Mouse (Mus musculus) frontal cortex, postnatal 10 days (tissue): Measurements from ENCODE around the gene Serpina1b.
"Not testable (repeated sequence)": the region's sequence is repeated elsewhere in the genome, so short reads cannot be mapped to it uniquely, and the experiment has no call there.

Source experiments
- DNase-seq, 2 experiments: peaks; one replicate each; pipeline ENCODE4 v3.0.0; 2022; ENCODE audit warnings: low spot score in 2 of 2, mixed read lengths in 1 of 2

The Serpina1b gene

DNA sequence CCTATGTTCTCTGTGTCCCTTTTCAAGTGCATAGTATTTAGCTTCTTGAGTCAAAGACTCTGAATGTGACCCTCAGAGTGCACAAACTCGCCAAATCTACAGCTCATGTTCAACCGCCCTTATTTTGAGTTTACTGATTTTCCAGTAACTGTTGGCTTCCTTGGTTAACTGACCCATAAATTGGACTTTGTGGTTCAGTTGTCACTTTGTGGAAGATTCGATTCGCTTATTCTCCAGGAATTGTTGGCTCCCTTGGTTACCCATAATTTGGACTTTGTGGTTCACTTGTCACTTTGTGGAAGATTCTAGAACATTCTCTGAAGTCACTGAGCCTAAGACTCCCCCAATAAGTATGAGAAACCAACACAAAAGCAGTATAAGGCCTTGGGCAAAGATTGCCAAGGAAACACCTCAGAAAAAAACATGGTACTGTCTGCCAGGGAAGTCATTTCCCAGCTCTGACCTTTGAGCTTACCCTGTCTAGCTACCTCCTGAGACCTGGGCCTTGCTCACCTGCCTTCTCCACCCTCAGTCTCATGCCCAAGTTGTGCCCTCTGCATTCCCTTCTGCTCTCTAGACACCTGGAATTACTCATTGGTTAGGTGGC, 129.9 kb downstream of the Serpina1b start:
- DNase-seq, result no peak

DNA sequence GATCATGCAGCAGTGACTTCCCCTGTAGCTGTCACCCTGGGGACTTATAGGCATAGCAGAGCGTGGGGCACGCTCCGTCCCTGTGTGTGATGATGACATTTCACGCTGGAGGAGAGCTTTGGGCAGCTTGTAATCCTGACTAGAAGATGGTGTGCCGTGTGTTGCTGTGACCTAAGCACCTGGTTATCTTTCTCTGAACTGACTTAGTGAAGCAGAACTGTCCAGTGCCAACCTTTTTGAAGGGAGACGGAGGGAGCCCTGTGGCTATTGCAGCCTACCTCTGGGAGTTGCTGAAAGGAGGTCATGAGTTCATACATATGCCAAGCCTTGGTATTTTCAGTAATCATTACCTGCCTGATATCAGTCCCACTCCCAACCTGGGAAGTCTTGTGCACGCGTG, 134.7 kb downstream of the Serpina1b start, which contains the start of gene Serpina1f:
Gene Serpina1f, minus strand, starts transcription at position 101 of the 400 bp plus-strand sequence.
- DNase-seq, result no peak

DNA sequence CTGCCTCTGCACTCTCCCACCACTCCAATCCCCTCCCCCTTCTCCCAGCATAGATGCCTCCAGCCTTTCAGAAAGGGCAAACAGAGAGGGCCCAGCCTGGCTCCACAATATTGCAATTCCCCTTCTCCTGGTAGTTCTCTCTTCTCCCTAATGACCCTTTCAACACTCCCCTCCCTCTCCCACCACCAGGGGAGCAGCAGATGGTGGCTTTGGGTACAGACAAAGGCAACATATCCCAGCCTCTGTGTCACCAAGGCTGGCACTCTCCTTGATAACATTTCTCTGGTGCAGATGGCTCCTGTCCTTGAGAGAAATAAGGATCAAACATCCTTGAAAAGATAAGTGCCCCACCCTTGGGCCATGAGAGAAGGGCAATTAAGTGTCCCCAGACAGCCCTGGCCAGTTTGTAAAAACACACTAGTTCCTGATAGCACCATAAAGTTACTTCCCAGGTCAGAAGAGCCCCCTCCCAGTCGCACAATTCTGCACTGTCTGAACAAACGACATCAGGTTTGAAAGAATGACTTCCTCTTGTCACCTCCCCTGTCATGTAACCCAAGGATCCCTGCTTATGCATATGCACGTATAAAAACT, 141.9 kb downstream of the Serpina1b start:
- DNase-seq, result no peak

DNA sequence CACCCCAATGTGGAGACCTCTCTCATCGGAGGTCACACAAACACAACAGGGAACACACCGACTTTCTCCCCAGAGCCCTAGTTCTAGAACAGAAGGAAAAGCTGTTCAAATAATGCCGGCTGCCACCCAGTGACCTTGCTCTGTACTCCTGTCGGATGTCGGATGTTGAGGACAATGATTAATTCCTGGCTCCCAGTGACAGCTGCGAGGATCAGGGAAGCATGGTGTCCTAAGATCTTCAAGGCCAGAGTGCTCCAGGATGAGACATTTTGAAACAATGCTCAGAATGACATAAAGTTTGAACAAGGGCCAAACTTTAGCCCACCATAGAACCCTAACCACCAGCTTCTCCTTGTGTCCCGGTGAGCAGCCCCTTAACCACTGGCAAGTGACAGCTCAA, 143.2 kb downstream of the Serpina1b start:
- no peak for DNase-seq

DNA sequence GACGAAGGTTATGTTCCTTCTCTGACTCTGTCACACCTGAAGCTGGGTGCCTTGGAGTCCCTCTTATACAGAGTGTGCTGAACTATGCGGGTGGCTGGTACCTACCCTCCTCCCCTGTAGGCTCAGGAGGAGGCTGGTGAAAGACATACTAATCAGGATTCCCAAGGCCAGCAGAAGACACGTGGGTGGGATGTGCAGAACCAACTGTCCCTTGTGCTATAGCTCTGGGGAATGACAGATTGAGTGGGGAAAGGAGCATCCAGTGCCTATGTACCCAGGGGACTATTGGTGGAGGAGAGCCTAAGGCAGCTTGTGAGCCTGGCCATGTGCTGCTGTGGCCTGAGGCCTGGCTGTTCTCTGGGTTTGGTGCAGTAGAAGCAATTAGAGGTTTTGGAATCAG, 144.1 kb downstream of the Serpina1b start:
- peak in 1 of 2 experiments; percentile 20 for DNase-seq

DNA sequence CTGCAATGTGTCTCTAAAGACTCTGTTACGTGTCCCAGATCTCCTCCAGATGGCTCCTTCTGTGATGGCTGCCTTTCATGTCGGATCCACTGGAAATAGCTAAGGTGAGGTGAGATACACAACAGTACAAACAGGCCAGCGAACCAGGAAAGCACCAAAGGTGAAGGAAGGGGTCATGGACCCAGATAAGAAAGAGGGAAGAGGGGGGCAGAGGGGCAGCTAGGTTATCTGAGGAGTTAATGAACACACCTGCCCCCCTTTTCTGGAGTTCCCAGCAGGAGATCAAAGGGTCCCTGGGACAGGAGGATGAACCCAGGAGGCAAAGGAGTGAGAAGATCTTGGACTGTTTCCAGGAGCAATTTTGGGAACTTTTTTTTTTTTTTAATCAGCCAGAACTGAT, 144.8 kb downstream of the Serpina1b start:
- DNase-seq, result no peak

DNA sequence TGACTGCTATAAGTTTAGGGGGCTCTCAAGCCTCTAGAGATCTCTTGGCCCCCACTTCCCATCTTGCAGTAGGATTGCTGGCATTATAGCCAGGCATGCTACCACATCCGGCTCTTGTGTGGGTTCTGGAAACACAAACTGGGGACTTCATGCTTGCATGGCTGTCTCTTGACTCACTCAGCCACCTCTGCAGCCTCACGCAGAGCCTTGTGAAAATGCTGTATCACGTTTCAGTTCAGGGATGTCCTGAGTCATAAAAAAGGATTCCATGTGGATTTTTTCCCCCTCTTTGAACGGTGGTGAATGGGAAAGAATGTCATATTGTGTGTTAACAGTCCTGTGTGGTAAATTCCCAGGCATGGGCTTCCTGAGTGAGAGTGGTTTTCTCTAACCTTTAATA, 146.4 kb downstream of the Serpina1b start:
- DNase-seq, result no peak

DNA sequence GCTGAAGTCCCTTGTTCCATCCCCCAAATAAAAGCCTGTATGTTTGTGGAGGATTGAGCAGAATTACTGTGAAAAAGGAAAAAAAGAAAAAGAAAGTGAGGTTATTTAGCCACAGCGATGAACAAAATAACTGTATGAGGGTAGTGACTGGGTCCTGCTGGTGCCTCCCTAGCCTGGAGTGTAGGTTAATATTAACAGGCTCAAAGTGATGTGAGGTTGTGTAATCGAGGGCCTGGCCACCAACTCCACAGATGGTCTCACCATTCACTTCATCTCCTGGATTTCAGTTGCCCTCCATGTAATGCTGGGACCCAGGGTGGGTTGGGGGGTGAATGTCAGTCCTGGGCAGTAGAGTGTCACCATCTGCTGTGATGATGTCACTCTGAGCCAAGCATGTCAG, 148.4 kb downstream of the Serpina1b start:
- DNase-seq, result no peak

DNA sequence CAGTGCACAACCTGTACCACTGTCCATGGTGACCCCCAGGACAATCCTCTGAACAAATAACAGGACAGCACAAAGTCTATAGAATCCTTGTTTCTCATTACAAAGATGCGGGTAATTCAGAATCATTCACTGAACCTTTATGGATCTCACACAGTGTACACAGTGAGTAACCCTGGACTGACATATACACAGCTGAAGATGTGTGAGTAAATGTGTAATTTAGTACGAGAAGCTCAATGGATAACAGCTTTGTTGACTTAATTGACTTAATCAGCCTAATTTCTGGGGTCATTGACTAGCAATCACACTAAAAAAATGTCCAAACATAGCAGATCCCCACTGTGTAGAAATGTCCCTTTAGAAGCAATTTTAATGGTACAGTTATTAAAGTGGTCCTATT, 149.0 kb downstream of the Serpina1b start:
- DNase-seq, result no peak

DNA sequence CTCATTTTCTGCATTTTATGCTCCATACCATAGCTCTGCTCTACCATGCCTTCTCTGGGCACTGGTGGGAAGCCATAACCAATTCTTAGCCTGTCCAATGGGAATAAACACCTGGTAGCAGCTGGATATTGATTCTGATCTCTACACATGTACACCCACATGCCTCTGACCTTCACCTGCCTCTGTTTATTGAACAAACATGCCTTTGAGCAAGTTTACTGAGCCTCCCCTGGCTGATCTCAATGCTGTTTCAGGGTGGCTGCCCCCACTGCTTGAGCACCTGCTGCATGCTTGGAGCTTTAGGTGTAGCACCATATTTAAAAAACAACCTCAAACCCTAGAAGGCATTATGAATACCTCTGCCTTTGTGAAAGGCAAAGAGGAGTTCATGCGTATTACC, 150.3 kb downstream of the Serpina1b start:
- not testable (repeated sequence) for DNase-seq
